Mouse (Mus musculus) embryonic facial prominence, embryonic 14.5 days (tissue): ENCODE measurements around the gene Fam192a. TPM values are rescaled to one million over a fixed set of nuclear protein-coding genes. Genes with fewer than 3 reads are reported as not detected.

Experiments used
- ATAC-seq: fragments of 200-750 bp; cut with Nextera tagmentation; 2 replicates; pipeline ENCODE4 v1.8.0; 2017; ENCODE audit warnings: low read depth, moderate number of reproducible peaks, moderate TSS enrichment
- DNase-seq: peaks from one replicate; pipeline ENCODE4 v3.0.0-alpha.2; 2015; ENCODE audit warnings: low spot score
- H3K27ac ChIP-seq: fragments of 300-500 bp; sonication (generic); replicated peaks from 2 replicates; pipeline ENCODE4 v1.5.1; 2014; ENCODE audit warnings: low read depth, mild to moderate bottlenecking, low read length, moderate library complexity
- H3K27me3 ChIP-seq: fragments of 300-500 bp; sonication (generic); replicated peaks from 2 replicates; pipeline ENCODE4 v1.6.1; 2014; ENCODE audit warnings: low read length; ENCODE audit not compliant: control insufficient read depth, insufficient read depth
- H3K36me3 ChIP-seq: fragments of 300-500 bp; sonication (generic); 2 replicates; pipeline ENCODE4 v1.6.1; 2014; ENCODE audit warnings: low read length, mixed read lengths; ENCODE audit not compliant: control insufficient read depth, insufficient read depth
- H3K4me1 ChIP-seq: fragments of 300-500 bp; sonication (generic); 2 replicates; pipeline ENCODE4 v1.6.1; 2014; ENCODE audit warnings: antibody characterized with exemption, low read length; ENCODE audit not compliant: control insufficient read depth, insufficient read depth
- H3K4me2 ChIP-seq: fragments of 300-500 bp; sonication (generic); 2 replicates; pipeline ENCODE4 v1.6.1; 2014; ENCODE audit warnings: low read depth, mild to moderate bottlenecking, low read length, moderate library complexity, mixed read lengths
- H3K4me3 ChIP-seq: fragments of 300-500 bp; sonication (generic); 2 replicates; pipeline ENCODE4 v1.5.1; 2014; ENCODE audit warnings: low read depth, mild to moderate bottlenecking, low read length
- H3K9ac ChIP-seq: fragments of 300-500 bp; sonication (generic); 2 replicates; pipeline ENCODE4 v1.6.1; 2014; ENCODE audit warnings: low read depth, mild to moderate bottlenecking, low read length, moderate library complexity, mixed read lengths
- H3K9me3 ChIP-seq: fragments of 300-500 bp; sonication (generic); 2 replicates; pipeline ENCODE4 v1.6.1; 2016; ENCODE audit warnings: low read length; ENCODE audit not compliant: control insufficient read depth
- WGBS: fragments of 180-500 bp; shearing (Covaris S2); extraction: QIAGEN DNeasy Blood & Tissue Kit; methylation state at CpG from one replicate; pipeline ENCODE4 v1.1.7; 2014; 5-methylcytosine and 5-hydroxymethylcytosine counted together
- polyA plus RNA-seq: library from polyadenylated mRNA; unstranded; fragments of >200 nt; fragmentation: Nextera tagmentation; extraction: Ambion mirVana; gene quantifications from 2 replicates; pipeline ENCODE4 v1.2.1, GENCODE M21; 2014

Fam192a gene
- polyA plus RNA-seq, 1 experiment from 2014 or later: 48.7 TPM

GRCm38 (mm10) chr8:94624885-94625284, 23.1 kb upstream of the Fam192a start:
- Histone ChIP-seq H3K4me2 (no peak overlapping the region), H3K36me3 (peaks cover 38% of the 10 kb centered on the region), H3K4me3 (no peak overlapping the region), H3K4me1 (no peaks in the 10 kb centered on the region), H3K9me3 (no peaks in the 10 kb centered on the region), H3K9ac (no peak overlapping the region), H3K27ac (no peak overlapping the region), H3K27me3 (no peaks in the 10 kb centered on the region)
- no peak for ATAC-seq
- WGBS: 69% methylated on average over 1 of the region's 1 CpGs
- no peak for DNase-seq

GRCm38 (mm10) chr8:94607064-94607463, 5.3 kb upstream of the Fam192a start:
- no peak overlapping the region for H3K4me3 ChIP-seq
- peaks cover 10% of the 10 kb centered on the region for H3K4me1 ChIP-seq
- H3K27ac ChIP-seq: no peak overlapping the region
- H3K9me3 ChIP-seq: no peaks in the 10 kb centered on the region
- H3K36me3 ChIP-seq: peaks cover 4% of the 10 kb centered on the region
- WGBS: 95% methylated on average over 5 of the region's 5 CpGs
- H3K9ac ChIP-seq: no peak overlapping the region
- no peak overlapping the region for H3K4me2 ChIP-seq
- ATAC-seq: no peak
- DNase-seq: no peak
- no peaks in the 10 kb centered on the region for H3K27me3 ChIP-seq

GRCm38 (mm10) chr8:94604030-94604429, 2.2 kb upstream of the Fam192a start:
- Histone ChIP-seq H3K9ac (no peak overlapping the region), H3K4me1 (peaks cover 19% of the 10 kb centered on the region), H3K4me3 (no peak overlapping the region), H3K4me2 (no peak overlapping the region), H3K9me3 (no peaks in the 10 kb centered on the region), H3K36me3 (peaks cover 4% of the 10 kb centered on the region), H3K27ac (no peak overlapping the region), H3K27me3 (no peaks in the 10 kb centered on the region)
- 77% methylated on average over 2 of the region's 2 CpGs for WGBS
- DNase-seq: no peak
- ATAC-seq: no peak

GRCm38 (mm10) chr8:94602471-94603131, 804 bp upstream of the Fam192a start:
- Histone ChIP-seq H3K9me3 (no peaks in the 10 kb centered on the region), H3K4me3 (peak overlapping the region; percentile 94), H3K36me3 (peaks cover 4% of the 10 kb centered on the region), H3K9ac (peak overlapping the region; percentile 94), H3K4me2 (peak overlapping the region; percentile 87), H3K27ac (peak overlapping the region; percentile 86), H3K4me1 (peaks cover 19% of the 10 kb centered on the region), H3K27me3 (no peaks in the 10 kb centered on the region)
- WGBS: under 1% methylated on average over 28 of the region's 31 CpGs
- ATAC-seq (no peak), DNase-seq (peak; percentile 32)

GRCm38 (mm10) chr8:94601034-94601606, 677 bp downstream of the Fam192a start:
- H3K9ac ChIP-seq: peak overlapping the region; percentile 92
- no peaks in the 10 kb centered on the region for H3K36me3 ChIP-seq
- H3K4me2 ChIP-seq: peak overlapping the region; percentile 92
- peak overlapping the region; percentile 94 for H3K27ac ChIP-seq
- no peaks in the 10 kb centered on the region for H3K9me3 ChIP-seq
- H3K4me1 ChIP-seq: peaks cover 19% of the 10 kb centered on the region
- peak overlapping the region; percentile 94 for H3K4me3 ChIP-seq
- DNase-seq (no peak), ATAC-seq (peak; percentile 12)
- under 1% methylated on average over 49 of the region's 51 CpGs for WGBS
- no peaks in the 10 kb centered on the region for H3K27me3 ChIP-seq

GRCm38 (mm10) chr8:94600478-94600877, 1.3 kb downstream of the Fam192a start:
- WGBS: 15% methylated on average over 5 of the region's 5 CpGs
- Histone ChIP-seq H3K4me2 (peak overlapping the region; percentile 92), H3K36me3 (no peaks in the 10 kb centered on the region), H3K9me3 (no peaks in the 10 kb centered on the region), H3K9ac (peak overlapping the region; percentile 92), H3K4me1 (peaks cover 19% of the 10 kb centered on the region), H3K27me3 (no peaks in the 10 kb centered on the region), H3K4me3 (peak overlapping the region; percentile 94), H3K27ac (peak overlapping the region; percentile 94)
- no peak for ATAC-seq
- DNase-seq: no peak

GRCm38 (mm10) chr8:94594211-94594610, 7.6 kb downstream of the Fam192a start:
- no peak overlapping the region for H3K4me3 ChIP-seq
- WGBS: 65% methylated on average over 1 of the region's 1 CpGs
- no peaks in the 10 kb centered on the region for H3K27me3 ChIP-seq
- no peak overlapping the region for H3K27ac ChIP-seq
- H3K36me3 ChIP-seq: peaks cover 6% of the 10 kb centered on the region; the same call in 1 of the 2 replicates
- H3K9me3 ChIP-seq: no peaks in the 10 kb centered on the region
- H3K4me2 ChIP-seq: no peak overlapping the region
- no peaks in the 10 kb centered on the region for H3K4me1 ChIP-seq
- no peak overlapping the region for H3K9ac ChIP-seq
- DNase-seq: no peak
- ATAC-seq: no peak

GRCm38 (mm10) chr8:94591691-94592090, 10.1 kb downstream of the Fam192a start:
- 62% methylated on average over 4 of the region's 4 CpGs for WGBS
- no peaks in the 10 kb centered on the region for H3K4me1 ChIP-seq
- H3K27ac ChIP-seq: no peak overlapping the region
- no peaks in the 10 kb centered on the region for H3K27me3 ChIP-seq
- peaks cover 31% of the 10 kb centered on the region for H3K36me3 ChIP-seq
- ATAC-seq (no peak), DNase-seq (no peak)
- H3K9ac ChIP-seq: no peak overlapping the region
- no peak overlapping the region for H3K4me3 ChIP-seq
- no peak overlapping the region for H3K4me2 ChIP-seq
- H3K9me3 ChIP-seq: no peaks in the 10 kb centered on the region
